Mouse (Mus musculus) urinary bladder, adult 2 months (tissue): Measurements from ENCODE around the gene Epn3. TPM values are rescaled to one million over a fixed set of nuclear protein-coding genes. Genes with fewer than 3 reads are reported as not detected.

ENCODE experiments used
- polyA plus RNA-seq: library from polyadenylated mRNA; depleted of rRNA; stranded (reverse); fragments of >200 nt; gene quantifications from 2 replicates; pipeline ENCODE4 v1.2.3, GENCODE M21; 2012; rRNA removed

Gene Epn3
- polyA plus RNA-seq, 1 experiment = 34.1 TPM

Other genes starting within 250 kb of the Epn3 start
- gene Gm21885, start 218.1 kb downstream of the Epn3 start, polyA plus RNA-seq = not detected in 2 replicates
- 84.6 and 102 TPM in 2 replicates for gene Luc7l3, start 178.0 kb downstream of the Epn3 start, polyA plus RNA-seq
- 65.6 and 75.4 TPM in 2 replicates for gene Ankrd40, start 172.0 kb downstream of the Epn3 start, polyA plus RNA-seq
- gene Abcc3, start 107.0 kb downstream of the Epn3 start, polyA plus RNA-seq = 84.7 and 95.3 TPM in 2 replicates
- gene Cacna1g, start 25.8 kb downstream of the Epn3 start, polyA plus RNA-seq = 2.6 and 2.9 TPM in 2 replicates
- 0.06 TPM in 1 of 2 replicates, not detected in the other for gene Spata20, start 13.8 kb downstream of the Epn3 start, polyA plus RNA-seq
- gene Mycbpap, start 21.8 kb upstream of the Epn3 start, polyA plus RNA-seq = 1.7 and 2.0 TPM in 2 replicates
- gene Rsad1, start 49.3 kb upstream of the Epn3 start, polyA plus RNA-seq = 14.3 and 16.7 TPM in 2 replicates
- 0.17 and 0.29 TPM in 2 replicates for gene Chad, start 65.1 kb upstream of the Epn3 start, polyA plus RNA-seq
- gene Acsf2, start 101.9 kb upstream of the Epn3 start, polyA plus RNA-seq = 29.6 and 31.8 TPM in 2 replicates
- 62.8 and 64.7 TPM in 2 replicates for gene Lrrc59, start 129.8 kb upstream of the Epn3 start, polyA plus RNA-seq
- 93.5 and 105 TPM in 2 replicates for gene Mrpl27, start 153.8 kb upstream of the Epn3 start, polyA plus RNA-seq
- 0.52 and 0.53 TPM in 2 replicates for gene Eme1, start 154.0 kb upstream of the Epn3 start, polyA plus RNA-seq
- gene Xylt2, start 177.5 kb upstream of the Epn3 start, polyA plus RNA-seq = 12.7 and 15.9 TPM in 2 replicates
- not detected in 2 replicates for gene Gm11541, start 204.5 kb upstream of the Epn3 start, polyA plus RNA-seq
- 0.07 and 0.17 TPM in 2 replicates for gene Cdc34b, start 241.8 kb upstream of the Epn3 start, polyA plus RNA-seq